Comparison of ENCODE assay signal across 22 mouse cellular contexts in genomic region chr8:128619086-128619485, GRCm38 (mm10).
DNase-seq lines count a peak whose midpoint lies in the region; ATAC-seq lines count a peak whose summit lies in the region.
"Had no signal": no experiment of that assay in that cellular context is flagged by ENCODE, and none has a peak within 500 bp of the region (broad histone marks: within the 10 kb centered on the region; RNA-seq: fewer than 3 reads in every experiment).

No protein-coding gene starts in this region.

- 70% methylated on average over 1 of the region's 1 CpGs for WGBS in midbrain, embryonic 14.5 days
- WGBS in midbrain, embryonic 15.5 days: 79% methylated on average over 1 of the region's 1 CpGs

- no peak overlapping the region for H3K27ac ChIP-seq in midbrain, embryonic 14.5 days (replicated peaks; ENCODE audit: low read depth, low read length)
- H3K27ac ChIP-seq in midbrain, embryonic 15.5 days: no peak overlapping the region
- H3K27ac ChIP-seq: embryonic facial prominence, embryonic 15.5 days; hindbrain, embryonic 13.5 days; stomach, embryonic 15.5 days had no signal

- ATAC-seq in midbrain, embryonic 14.5 days (ENCODE audit: low FRiP score, low TSS enrichment): no peak
- ATAC-seq in midbrain, embryonic 15.5 days (replicated peaks): no peak

- intact Hi-C loops in heart, postnatal 25 days (cut with DNase I): no loop called here

- H3K27me3 ChIP-seq in midbrain, embryonic 14.5 days (ENCODE audit: control insufficient read depth, insufficient read depth, low read length): no peaks in the 10 kb centered on the region
- H3K27me3 ChIP-seq in midbrain, embryonic 15.5 days (replicated peaks): no peaks in the 10 kb centered on the region
- H3K27me3 ChIP-seq: embryonic facial prominence, embryonic 15.5 days; hindbrain, embryonic 13.5 days; stomach, embryonic 15.5 days had no signal

- H3K36me3 ChIP-seq in midbrain, embryonic 14.5 days (ENCODE audit: control insufficient read depth, insufficient read depth, low read length): no peaks in the 10 kb centered on the region
- H3K36me3 ChIP-seq in midbrain, embryonic 15.5 days (replicated peaks): no peaks in the 10 kb centered on the region
- H3K36me3 ChIP-seq: embryonic facial prominence, embryonic 15.5 days; hindbrain, embryonic 13.5 days; stomach, embryonic 15.5 days had no signal

- H3K4me3 ChIP-seq in midbrain, embryonic 14.5 days (replicated peaks; ENCODE audit: low read depth, low read length): no peak overlapping the region
- no peak overlapping the region for H3K4me3 ChIP-seq in midbrain, embryonic 15.5 days
- H3K4me3 ChIP-seq: embryonic facial prominence, embryonic 15.5 days; hindbrain, embryonic 13.5 days; megakaryocyte, embryonic 14.5 days; stomach, embryonic 15.5 days had no signal

- no peaks in the 10 kb centered on the region for H3K9me3 ChIP-seq in midbrain, embryonic 14.5 days (ENCODE audit: control insufficient read depth, low read length)
- no peaks in the 10 kb centered on the region for H3K9me3 ChIP-seq in midbrain, embryonic 15.5 days
- H3K9me3 ChIP-seq: embryonic facial prominence, embryonic 15.5 days; hindbrain, embryonic 13.5 days; megakaryocyte, embryonic 14.5 days; stomach, embryonic 15.5 days had no signal

- no peak overlapping the region for H3K9ac ChIP-seq in midbrain, embryonic 14.5 days (replicated peaks; ENCODE audit: low read length)
- no peak overlapping the region for H3K9ac ChIP-seq in midbrain, embryonic 15.5 days
- H3K9ac ChIP-seq: embryonic facial prominence, embryonic 15.5 days; hindbrain, embryonic 13.5 days; stomach, embryonic 15.5 days had no signal

- no peak overlapping the region for H3K4me2 ChIP-seq in midbrain, embryonic 14.5 days (ENCODE audit: low read length)
- H3K4me2 ChIP-seq in midbrain, embryonic 15.5 days: no peak overlapping the region
- H3K4me2 ChIP-seq: embryonic facial prominence, embryonic 15.5 days; heart, embryonic 11.5 days; hindbrain, embryonic 13.5 days; liver, embryonic 11.5 days; stomach, embryonic 15.5 days had no signal

- peak; percentile 23 for DNase-seq in adrenal gland, adult 2 months
- DNase-seq in adrenal gland, adult 18-20 months (ENCODE audit: low spot score in 2 of 2): no peak
- peak; percentile 17 for DNase-seq in midbrain, embryonic 14.5 days
- peak; percentile 72 for DNase-seq in cerebellum, adult 9-11 months
- peak; percentile 34 for DNase-seq in gonadal fat pad, adult 2 months (ENCODE audit: low read depth)
- no peak for DNase-seq in heart, postnatal 25 days (ENCODE audit: low spot score)
- DNase-seq in right cerebral cortex, postnatal 25 days: no peak
- DNase-seq: adrenal gland, postnatal 25 days; heart, postnatal 10 days; kidney, adult 9 months; kidney, postnatal 25 days; layer of hippocampus, adult 9-11 months; lung, adult 18-20 months; right cerebral cortex, postnatal 14 days; thymus, adult 18-20 months had no signal

- no peaks in the 10 kb centered on the region for H3K4me1 ChIP-seq in midbrain, embryonic 14.5 days (ENCODE audit: control insufficient read depth, insufficient read depth, low read length)
- no peaks in the 10 kb centered on the region for H3K4me1 ChIP-seq in midbrain, embryonic 15.5 days
- H3K4me1 ChIP-seq: embryonic facial prominence, embryonic 15.5 days; megakaryocyte, embryonic 14.5 days; stomach, embryonic 15.5 days had no signal

Comparison
In these comparisons a context has a peak if more than half of its experiments do, and no peak if none do; other contexts are left out.
1. DNase-seq: peak in adrenal gland, adult 2 months (single experiment), midbrain, embryonic 14.5 days (single experiment), cerebellum, adult 9-11 months (single experiment) and gonadal fat pad, adult 2 months (single experiment); none in adrenal gland, adult 18-20 months (0 of 2), heart, postnatal 25 days (single experiment) and right cerebral cortex, postnatal 25 days (single experiment).